Mouse (Mus musculus): ENCODE data around the gene Fndc1.

DNA sequence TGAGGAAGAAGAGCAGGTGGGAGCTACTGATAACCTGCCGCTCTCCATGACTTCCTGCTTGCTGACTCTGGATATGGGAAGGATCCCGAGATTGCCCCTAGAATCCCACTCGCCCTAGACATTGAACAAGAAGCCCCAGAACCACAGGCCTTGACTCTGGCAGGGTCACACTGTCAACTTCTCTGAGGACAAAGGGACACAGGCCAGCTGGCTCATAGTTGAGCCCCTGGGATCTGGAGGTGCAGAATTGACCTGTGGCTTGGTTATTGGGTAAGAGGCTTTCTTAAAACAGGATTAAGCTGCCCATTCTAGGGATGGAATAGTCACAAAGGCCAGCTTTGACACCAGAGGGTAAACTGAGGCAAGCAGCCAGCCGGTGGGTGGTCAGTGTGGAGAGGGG, 136.8 kb downstream of the Fndc1 start:
- TF ChIP-seq POLR2A (IDR thresholded peaks at IDR 0.05; ENCODE audit: borderline replicate concordance, control insufficient read depth, low read depth, low read length): no peak
- no peak for TF ChIP-seq CTCF (IDR thresholded peaks at IDR 0.05; ENCODE audit: control insufficient read depth, insufficient read depth, low read length)
